Comparison of ENCODE assay signal across 19 mouse cellular contexts in the genomic region with DNA sequence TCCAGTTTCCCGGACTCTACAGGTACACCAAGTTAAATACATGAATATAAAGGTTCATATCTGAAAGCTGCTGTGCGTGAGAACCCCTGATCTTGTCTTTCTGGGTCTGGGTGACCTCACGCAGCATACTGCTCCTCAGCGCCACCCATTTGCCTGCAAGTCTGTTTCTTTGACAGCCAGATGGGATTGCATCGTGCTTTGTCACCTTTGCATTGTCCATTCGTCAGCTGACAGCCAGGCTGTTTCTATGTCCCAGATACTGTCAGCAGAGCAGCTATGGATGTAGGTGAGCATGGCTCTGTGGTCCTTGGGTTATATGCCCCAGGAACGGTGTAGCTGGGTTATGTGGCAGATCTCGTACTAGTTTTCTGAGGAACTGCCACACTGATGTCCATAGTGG.
DNase-seq lines count a peak whose midpoint lies in the region; ATAC-seq lines count a peak whose summit lies in the region.
"Had no signal": no experiment of that assay in that cellular context is flagged by ENCODE, and none has a peak within 500 bp of the region (broad histone marks: within the 10 kb centered on the region; RNA-seq: fewer than 3 reads in every experiment).

No protein-coding gene starts in this region.

- peaks cover 4% of the 10 kb centered on the region; the same call in 1 of the 2 replicates for H3K27me3 ChIP-seq in midbrain, embryonic 11.5 days (ENCODE audit: control insufficient read depth, insufficient read depth, low read length)
- peaks cover 25% of the 10 kb centered on the region; the same call in 1 of the 2 replicates for H3K27me3 ChIP-seq in midbrain, embryonic 15.5 days (replicated peaks)
- H3K27me3 ChIP-seq: hindbrain, embryonic 12.5 days; hindbrain, embryonic 15.5 days had no signal

- 81% methylated on average over 8 of the region's 8 CpGs for WGBS in midbrain, embryonic 11.5 days
- 78% methylated on average over 8 of the region's 8 CpGs for WGBS in midbrain, embryonic 15.5 days

- H3K4me3 ChIP-seq in midbrain, embryonic 11.5 days (ENCODE audit: low read depth, low read length): no peak overlapping the region
- H3K4me3 ChIP-seq in midbrain, embryonic 15.5 days: no peak overlapping the region
- H3K4me3 ChIP-seq: forebrain, embryonic 10.5 days; forebrain, embryonic 13.5 days; hindbrain, embryonic 12.5 days; hindbrain, embryonic 15.5 days had no signal

- peaks cover 4% of the 10 kb centered on the region for H3K4me1 ChIP-seq in midbrain, embryonic 11.5 days (ENCODE audit: control insufficient read depth, insufficient read depth, low read length)
- no peaks in the 10 kb centered on the region; the same call in 1 of the 2 replicates for H3K4me1 ChIP-seq in midbrain, embryonic 15.5 days
- H3K4me1 ChIP-seq: hindbrain, embryonic 12.5 days; hindbrain, embryonic 15.5 days had no signal

- no peak overlapping the region for H3K9ac ChIP-seq in midbrain, embryonic 11.5 days (ENCODE audit: low read length)
- no peak overlapping the region for H3K9ac ChIP-seq in midbrain, embryonic 15.5 days
- H3K9ac ChIP-seq: forebrain, embryonic 13.5 days; hindbrain, embryonic 12.5 days; hindbrain, embryonic 15.5 days had no signal

- ATAC-seq in cerebellum, adult (ENCODE audit: insufficient number of reproducible peaks, low FRiP score, low TSS enrichment): no peak
- ATAC-seq in midbrain, embryonic 11.5 days (ENCODE audit: low FRiP score): no peak
- ATAC-seq in midbrain, embryonic 15.5 days (replicated peaks): no peak
- ATAC-seq: activated CD4-positive, CD25-positive, alpha-beta regulatory T cell, adult 4 months; forebrain, embryonic 13.5 days; forebrain, embryonic 16.5 days; intestine, postnatal 0 days had no signal

- H3K27ac ChIP-seq in midbrain, embryonic 11.5 days (ENCODE audit: low read depth, low read length): no peak overlapping the region
- no peak overlapping the region for H3K27ac ChIP-seq in midbrain, embryonic 15.5 days
- H3K27ac ChIP-seq: forebrain, embryonic 10.5 days; forebrain, embryonic 13.5 days; hindbrain, embryonic 12.5 days; hindbrain, embryonic 15.5 days had no signal

- H3K36me3 ChIP-seq in midbrain, embryonic 11.5 days (ENCODE audit: control insufficient read depth, insufficient read depth, low read length): no peaks in the 10 kb centered on the region
- no peaks in the 10 kb centered on the region for H3K36me3 ChIP-seq in midbrain, embryonic 15.5 days (replicated peaks)
- H3K36me3 ChIP-seq: forebrain, embryonic 10.5 days; hindbrain, embryonic 12.5 days; hindbrain, embryonic 15.5 days had no signal

- no peak overlapping the region for H3K4me2 ChIP-seq in midbrain, embryonic 11.5 days
- H3K4me2 ChIP-seq in midbrain, embryonic 15.5 days: no peak overlapping the region
- H3K4me2 ChIP-seq: forebrain, embryonic 13.5 days; heart, embryonic 11.5 days; hindbrain, embryonic 12.5 days; hindbrain, embryonic 15.5 days had no signal

- DNase-seq in cerebellum, adult 11-12 months: peak; percentile 38
- peak; percentile 32 for DNase-seq in cerebellum, adult 9-10 months
- no peak for DNase-seq in cerebellum, adult 8-10 months
- DNase-seq in midbrain, embryonic 11.5 days (ENCODE audit: low spot score, missing footprints): peak; percentile 47
- DNase-seq: adrenal gland, adult 8-10 months; adrenal gland, postnatal 25 days; gastrocnemius, postnatal 10 days; gastrocnemius, postnatal 36 days; kidney, adult 2 months had no signal

- no peaks in the 10 kb centered on the region for H3K9me3 ChIP-seq in midbrain, embryonic 11.5 days (ENCODE audit: control insufficient read depth, low read length)
- no peaks in the 10 kb centered on the region for H3K9me3 ChIP-seq in midbrain, embryonic 15.5 days
- H3K9me3 ChIP-seq: forebrain, embryonic 10.5 days; forebrain, embryonic 13.5 days; hindbrain, embryonic 12.5 days; hindbrain, embryonic 15.5 days had no signal
